Mouse (Mus musculus) E14TG2a.4 (cell line): Measurements from ENCODE around the gene Becn1.
A peak's percentile ranks its signal among the peaks of the same experiment; 100 is the strongest.

Experiments used
- H3K27me3 ChIP-seq: 2 replicates; pipeline ENCODE4 v1.6.1; 2014; ENCODE audit warnings: low read length, control low read depth; ENCODE audit not compliant: insufficient read depth
- H3K36me3 ChIP-seq: 2 replicates; pipeline ENCODE4 v1.6.1; 2014; ENCODE audit warnings: low read length, control low read depth; ENCODE audit not compliant: insufficient read depth
- H3K4me1 ChIP-seq: replicated peaks from 2 replicates; pipeline ENCODE4 v1.6.1; 2014; ENCODE audit warnings: low read depth, low read length, control low read depth
- H3K4me3 ChIP-seq: replicated peaks from 2 replicates; pipeline ENCODE4 v1.5.1; 2014; ENCODE audit warnings: mild to moderate bottlenecking, low read length
- H3K9me3 ChIP-seq: 2 replicates; pipeline ENCODE4 v1.6.1; 2014; ENCODE audit warnings: low read length, control low read depth
- CTCF ChIP-seq: conservative IDR thresholded peaks from 2 replicates; pipeline ENCODE4 v1.5.1; 2014; ENCODE audit warnings: low read length
- NANOG ChIP-seq: IDR thresholded peaks from 2 replicates; pipeline ENCODE4 v1.6.1; 2014; ENCODE audit warnings: borderline replicate concordance, low read length, mixed read lengths
- POU5F1 ChIP-seq: IDR thresholded peaks from 2 replicates; pipeline ENCODE4 v1.6.1; 2014; ENCODE audit warnings: low read length, borderline replicate concordance

Becn1 gene

DNA sequence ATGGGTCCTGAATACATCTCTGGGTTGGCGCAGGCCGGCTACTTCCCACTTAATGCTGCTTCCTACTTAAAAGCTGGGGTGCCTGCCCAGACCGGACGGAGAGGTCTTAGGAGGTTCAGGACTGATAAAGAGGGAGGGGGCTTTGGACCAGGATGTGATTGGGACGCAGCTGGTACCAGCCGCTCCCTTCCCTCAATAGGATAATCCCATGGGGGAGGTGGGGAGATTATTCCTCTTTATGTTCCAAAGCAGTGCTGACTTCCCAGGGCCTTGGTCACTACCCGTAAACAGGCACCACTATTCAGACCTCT, 55.4 kb downstream of the Becn1 start:
- Histone ChIP-seq H3K27me3 (peaks cover 47% of the 10 kb centered on the region), H3K9me3 (no peaks in the 10 kb centered on the region), H3K4me3 (peak overlapping the region; percentile 83), H3K36me3 (no peaks in the 10 kb centered on the region), H3K4me1 (peaks cover 31% of the 10 kb centered on the region)
- TF ChIP-seq CTCF (no peak), NANOG (no peak), POU5F1 (no peak)

DNA sequence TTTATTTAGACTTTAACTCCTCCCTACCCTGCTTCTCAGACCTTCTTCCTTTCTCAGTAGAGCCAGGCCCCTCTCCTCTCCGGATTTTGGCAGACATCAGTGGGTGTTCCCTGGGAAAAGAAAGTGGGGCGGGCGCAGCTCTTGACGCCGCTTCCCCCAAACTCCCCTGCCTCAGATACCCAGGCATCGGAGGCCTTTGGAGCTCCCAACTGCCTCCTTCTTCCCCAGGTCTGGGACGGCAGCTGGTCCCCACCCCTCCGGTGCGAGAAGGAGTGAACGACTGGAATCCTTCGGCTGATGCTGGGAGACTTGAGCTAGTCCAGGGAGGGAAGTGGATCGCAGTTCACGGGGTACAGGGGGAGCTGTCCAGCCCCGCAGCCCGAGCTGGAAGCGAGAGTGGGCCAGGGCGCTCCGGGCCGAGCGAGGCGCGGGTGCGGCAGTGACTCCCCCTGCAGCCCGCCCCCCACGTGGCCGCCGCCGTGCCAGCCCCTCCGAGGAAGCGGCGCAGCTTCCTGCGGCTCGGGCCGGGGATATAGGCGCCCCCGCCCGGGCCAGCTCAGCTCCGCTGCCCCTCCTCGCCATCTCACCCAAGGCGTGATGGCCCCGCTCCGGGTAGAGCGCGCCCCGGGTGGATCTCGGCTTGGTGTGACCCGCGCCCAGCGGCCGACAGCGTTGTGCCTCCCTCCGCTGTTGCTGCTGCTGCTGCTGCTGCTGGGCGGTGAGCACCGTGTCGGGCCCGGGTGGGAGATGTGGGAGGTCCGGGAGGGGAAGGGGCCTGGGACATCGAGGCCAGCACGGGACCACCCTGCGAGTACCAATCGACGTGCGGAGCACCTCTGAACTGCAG, 56.0 kb downstream of the Becn1 start, which contains the start of gene Ramp2:
Gene Ramp2, plus strand, starts transcription at position 174 of the 847 bp plus-strand sequence.
- Histone ChIP-seq H3K27me3 (peaks cover 47% of the 10 kb centered on the region), H3K9me3 (no peaks in the 10 kb centered on the region), H3K4me1 (peaks cover 31% of the 10 kb centered on the region), H3K4me3 (peak within 1 kb of the TSS; percentile 83), H3K36me3 (no peaks in the 10 kb centered on the region)
- TF ChIP-seq POU5F1, result no peak
- TF ChIP-seq NANOG, result no peak
- no peak for TF ChIP-seq CTCF

DNA sequence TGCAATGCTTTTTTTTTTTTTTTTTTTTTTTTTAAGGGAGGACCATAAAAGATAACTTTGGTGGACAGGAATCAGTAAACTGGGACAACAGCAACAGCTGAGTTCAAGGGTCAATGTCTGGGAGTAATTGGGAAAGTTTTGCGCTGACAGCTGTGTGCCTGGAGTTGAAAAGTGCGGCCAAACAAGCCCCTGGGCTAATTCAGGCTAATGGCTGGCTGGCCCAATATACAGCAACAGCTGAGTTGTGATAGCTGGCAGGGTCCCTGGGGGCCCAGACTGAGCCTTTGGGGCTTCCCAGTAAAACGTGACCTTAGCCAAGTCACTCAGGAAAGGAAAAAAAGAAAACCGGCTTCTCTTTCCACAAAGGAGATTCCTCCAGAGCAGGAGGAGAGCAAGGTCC, 57.0 kb downstream of the Becn1 start:
- Histone ChIP-seq H3K4me1 (peaks cover 31% of the 10 kb centered on the region), H3K4me3 (no peak overlapping the region), H3K27me3 (peaks cover 47% of the 10 kb centered on the region), H3K9me3 (no peaks in the 10 kb centered on the region), H3K36me3 (no peaks in the 10 kb centered on the region)
- no peak for TF ChIP-seq CTCF

GRCm38 (mm10) chr11:101238071-101238647, 63.9 kb downstream of the Becn1 start:
- no peaks in the 10 kb centered on the region for H3K36me3 ChIP-seq
- H3K4me1 ChIP-seq, result peaks cover 19% of the 10 kb centered on the region
- 0 out of 2 replicates have a peak, but pooled peaks cover 2% of the 10 kb centered on the region for H3K27me3 ChIP-seq
- H3K9me3 ChIP-seq, result peaks cover 7% of the 10 kb centered on the region; the same call in 1 of the 2 replicates
- no peak overlapping the region for H3K4me3 ChIP-seq
- no peak for TF ChIP-seq NANOG
- no peak for TF ChIP-seq CTCF
- TF ChIP-seq POU5F1, result no peak

DNA sequence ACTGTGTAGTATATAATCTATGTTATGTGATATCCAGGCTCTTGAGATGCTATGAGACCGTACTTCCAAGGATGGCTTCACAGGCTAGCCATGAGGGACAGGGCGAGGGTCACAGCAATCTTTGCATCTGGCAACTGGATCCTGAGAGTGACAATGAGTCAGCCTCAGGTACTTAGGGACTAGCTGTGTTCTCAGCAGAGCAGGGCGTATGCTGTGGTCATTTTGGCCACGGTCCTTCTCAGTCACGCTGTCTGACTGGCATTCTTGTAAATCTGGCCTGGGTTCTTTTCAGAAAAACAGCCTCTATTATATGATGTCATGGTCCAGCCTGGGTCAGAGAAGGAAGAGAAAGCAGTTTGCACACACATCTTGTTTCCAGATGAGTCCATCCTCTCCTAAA, 65.3 kb downstream of the Becn1 start:
- Histone ChIP-seq H3K36me3 (no peaks in the 10 kb centered on the region), H3K27me3 (no peaks in the 10 kb centered on the region), H3K4me3 (no peak overlapping the region), H3K9me3 (peaks cover 7% of the 10 kb centered on the region; the same call in 1 of the 2 replicates), H3K4me1 (peaks cover 32% of the 10 kb centered on the region)
- TF ChIP-seq CTCF (no peak), NANOG (no peak), POU5F1 (no peak)
